Mouse (Mus musculus) heart, embryonic 10.5 days (tissue): ENCODE data around the gene Ip6k1. TPM values are rescaled to one million over a fixed set of nuclear protein-coding genes. Genes with fewer than 3 reads are reported as not detected.
"Not testable (repeated sequence)": the region's sequence is repeated elsewhere in the genome, so short reads cannot be mapped to it uniquely, and the experiment has no call there.

ENCODE experiments used
- DNase-seq: peaks from one replicate; pipeline ENCODE4 v3.0.0-alpha.2; 2017; ENCODE audit warnings: low spot score
- H3K27ac ChIP-seq: fragments of 300-500 bp; sonication (generic); 2 replicates; pipeline ENCODE4 v1.5.1; 2016; ENCODE audit warnings: mild to moderate bottlenecking
- H3K27me3 ChIP-seq: fragments of 300-500 bp; sonication (generic); 2 replicates; pipeline ENCODE4 v1.6.1; 2016; ENCODE audit warnings: mild to moderate bottlenecking; ENCODE audit not compliant: poor library complexity, insufficient read depth, severe bottlenecking
- H3K36me3 ChIP-seq: fragments of 300-500 bp; sonication (generic); 2 replicates; pipeline ENCODE4 v1.6.1; 2016; ENCODE audit warnings: mild to moderate bottlenecking, moderate library complexity
- H3K4me1 ChIP-seq: fragments of 300-500 bp; sonication (generic); 2 replicates; pipeline ENCODE4 v1.6.1; 2016; ENCODE audit warnings: mild to moderate bottlenecking
- H3K4me3 ChIP-seq: fragments of 300-500 bp; sonication (generic); 2 replicates; pipeline ENCODE4 v1.5.1; 2016; ENCODE audit warnings: mild to moderate bottlenecking, moderate library complexity
- H3K9me3 ChIP-seq: fragments of 300-500 bp; sonication (generic); 2 replicates; pipeline ENCODE4 v1.6.1; 2016; ENCODE audit warnings: mild to moderate bottlenecking, moderate library complexity
- WGBS: fragments of 180-500 bp; shearing (Covaris S2); methylation state at CpG from one replicate; pipeline ENCODE4 v1.1.7; 2016; 5-methylcytosine and 5-hydroxymethylcytosine counted together
- polyA plus RNA-seq: library from polyadenylated mRNA; unstranded; fragments of >200 nt; fragmentation: Nextera tagmentation; extraction: Ambion mirVana; gene quantifications from 2 replicates; pipeline ENCODE4 v1.2.1, GENCODE M21; 2016

Gene Ip6k1
- polyA plus RNA-seq, 1 experiment from 2014 or later, result 42.3 TPM

DNA sequence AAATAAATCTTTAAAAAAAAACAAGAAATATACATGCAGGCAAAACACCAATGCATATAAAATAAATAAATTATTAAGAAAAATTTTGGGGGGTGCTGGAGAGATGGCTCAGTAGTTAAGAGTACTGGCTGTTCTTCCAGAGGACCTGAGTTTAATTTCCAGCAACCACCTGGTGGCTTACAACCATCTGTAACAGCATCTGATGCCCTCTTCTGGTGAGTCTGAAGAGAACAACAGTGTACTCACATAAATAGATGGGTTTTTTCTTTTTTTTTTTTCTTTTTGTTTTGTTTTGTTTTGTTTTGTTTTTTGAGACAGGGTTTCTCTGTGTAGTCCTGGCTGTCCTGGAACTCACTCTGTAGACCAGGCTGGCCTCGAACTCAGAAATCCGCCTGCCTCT is 11.3 kb downstream of the Ip6k1 start:
- H3K4me3 ChIP-seq, result not testable (repeated sequence)

DNA sequence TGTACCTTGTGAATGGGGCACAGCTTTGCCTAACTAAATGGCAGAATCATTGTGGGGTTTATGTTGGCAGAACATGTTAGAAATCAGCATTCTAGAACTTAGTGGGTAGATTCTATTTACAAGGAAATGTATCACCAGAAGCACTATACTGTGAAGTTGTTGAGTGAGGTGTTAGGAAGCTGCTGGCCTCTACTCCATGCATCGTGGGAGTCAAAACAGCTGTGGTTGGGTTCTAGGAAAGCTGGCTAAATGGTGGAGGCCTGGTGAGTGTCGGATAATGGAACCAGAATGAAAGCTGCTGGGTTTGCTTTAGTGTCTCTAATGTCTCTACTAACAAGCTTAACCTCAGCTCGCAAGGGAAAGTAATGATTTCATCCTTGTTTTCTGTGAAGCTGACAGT is 14.8 kb downstream of the Ip6k1 start:
- DNase-seq, result no peak
- Histone ChIP-seq H3K27ac (no peak overlapping the region), H3K36me3 (peaks cover 27% of the 10 kb centered on the region), H3K9me3 (no peaks in the 10 kb centered on the region), H3K4me3 (no peak overlapping the region), H3K27me3 (no peaks in the 10 kb centered on the region), H3K4me1 (peaks cover 7% of the 10 kb centered on the region; the same call in 1 of the 2 replicates)
- 85% methylated on average over 3 of the region's 3 CpGs for WGBS

More for the DNA sequence above, 11.3 kb downstream of the Ip6k1 start:
- peaks cover 29% of the 10 kb centered on the region for H3K36me3 ChIP-seq
- not testable (repeated sequence) for H3K27ac ChIP-seq, DNase-seq, H3K27me3 ChIP-seq, H3K4me1 ChIP-seq, H3K9me3 ChIP-seq
- WGBS, result 95% methylated on average over 2 of the region's 2 CpGs

GRCm38 (mm10) chr9:108020741-108021140 is 18.4 kb downstream of the Ip6k1 start:
- peaks cover 7% of the 10 kb centered on the region; the same call in 1 of the 2 replicates for H3K4me1 ChIP-seq
- no peak overlapping the region for H3K4me3 ChIP-seq
- peak overlapping the region; percentile 59; the same call in 1 of the 2 replicates for H3K27ac ChIP-seq
- no peak for DNase-seq
- peaks cover 27% of the 10 kb centered on the region for H3K36me3 ChIP-seq
- WGBS, result 87% methylated on average over 1 of the region's 1 CpGs
- H3K9me3 ChIP-seq, result no peaks in the 10 kb centered on the region
- H3K27me3 ChIP-seq, result no peaks in the 10 kb centered on the region

DNA sequence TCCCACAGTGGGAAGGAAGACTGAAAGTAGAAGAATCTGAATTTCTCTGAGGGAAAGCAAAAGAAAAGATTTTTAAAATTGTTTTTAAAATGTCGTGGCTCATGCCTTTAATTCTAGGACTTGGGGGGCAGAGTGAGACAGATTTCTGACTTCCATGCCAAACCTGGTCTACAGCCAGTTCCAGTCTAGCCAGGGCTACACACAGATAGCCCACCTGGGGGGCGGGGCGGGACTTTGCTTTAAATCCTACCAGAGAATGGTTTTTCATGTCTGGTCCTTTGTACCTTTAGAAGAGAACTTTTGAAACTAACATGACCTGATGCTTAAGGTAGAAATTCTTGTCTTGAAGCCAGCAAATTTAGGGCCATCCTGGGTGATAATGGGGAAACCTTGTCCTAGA is 20.9 kb downstream of the Ip6k1 start:
- no peak for DNase-seq
- 90% methylated on average over 3 of the region's 3 CpGs for WGBS
- H3K9me3 ChIP-seq, result 0 out of 2 replicates have a peak, but pooled peaks cover 2% of the 10 kb centered on the region
- no peaks in the 10 kb centered on the region for H3K27me3 ChIP-seq
- H3K4me1 ChIP-seq, result peaks cover 7% of the 10 kb centered on the region; the same call in 1 of the 2 replicates
- peaks cover 44% of the 10 kb centered on the region for H3K36me3 ChIP-seq
- no peak overlapping the region for H3K4me3 ChIP-seq
- no peak overlapping the region for H3K27ac ChIP-seq

GRCm38 (mm10) chr9:108026584-108026983 is 24.3 kb downstream of the Ip6k1 start:
- Histone ChIP-seq H3K27me3 (no peaks in the 10 kb centered on the region), H3K27ac (no peak overlapping the region), H3K4me1 (no peaks in the 10 kb centered on the region), H3K9me3 (0 out of 2 replicates have a peak, but pooled peaks cover 2% of the 10 kb centered on the region), H3K36me3 (peaks cover 55% of the 10 kb centered on the region), H3K4me3 (no peak overlapping the region)
- no peak for DNase-seq
- WGBS, result 90% methylated on average over 3 of the region's 3 CpGs

DNA sequence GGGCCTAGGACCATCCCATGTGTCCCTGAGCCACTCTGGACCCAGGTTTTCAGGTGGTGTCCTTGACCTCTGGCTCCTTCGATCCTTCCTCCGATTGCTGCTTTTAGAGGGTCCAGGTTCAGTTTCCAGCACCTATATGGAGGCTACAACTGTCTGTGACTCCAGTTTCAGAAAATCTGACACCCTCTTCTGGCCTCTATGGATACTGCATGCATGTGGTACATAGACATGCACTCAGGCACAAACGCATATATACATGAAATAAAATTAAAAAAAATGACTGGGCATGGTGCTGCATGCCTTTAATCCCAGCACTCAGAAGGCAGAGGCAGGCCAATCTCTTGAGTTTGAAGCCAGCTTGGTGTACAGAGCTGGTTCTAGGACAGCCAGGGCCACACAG is 25.6 kb downstream of the Ip6k1 start:
- Histone ChIP-seq H3K27ac (no peak overlapping the region), H3K4me1 (no peaks in the 10 kb centered on the region), H3K36me3 (peaks cover 68% of the 10 kb centered on the region), H3K9me3 (0 out of 2 replicates have a peak, but pooled peaks cover 2% of the 10 kb centered on the region), H3K27me3 (no peaks in the 10 kb centered on the region), H3K4me3 (no peak overlapping the region)
- 96% methylated on average over 3 of the region's 3 CpGs for WGBS
- no peak for DNase-seq

GRCm38 (mm10) chr9:108032126-108032525 is 29.8 kb downstream of the Ip6k1 start:
- H3K27ac ChIP-seq, result no peak overlapping the region
- WGBS, result 88% methylated on average over 5 of the region's 5 CpGs
- H3K36me3 ChIP-seq, result peaks cover 69% of the 10 kb centered on the region
- no peaks in the 10 kb centered on the region for H3K4me1 ChIP-seq
- no peak overlapping the region for H3K4me3 ChIP-seq
- 0 out of 2 replicates have a peak, but pooled peaks cover 2% of the 10 kb centered on the region for H3K9me3 ChIP-seq
- no peak for DNase-seq
- H3K27me3 ChIP-seq, result no peaks in the 10 kb centered on the region

GRCm38 (mm10) chr9:108035331-108036156 is 33.2 kb downstream of the Ip6k1 start:
- DNase-seq, result no peak
- no peak overlapping the region for H3K4me3 ChIP-seq

DNA sequence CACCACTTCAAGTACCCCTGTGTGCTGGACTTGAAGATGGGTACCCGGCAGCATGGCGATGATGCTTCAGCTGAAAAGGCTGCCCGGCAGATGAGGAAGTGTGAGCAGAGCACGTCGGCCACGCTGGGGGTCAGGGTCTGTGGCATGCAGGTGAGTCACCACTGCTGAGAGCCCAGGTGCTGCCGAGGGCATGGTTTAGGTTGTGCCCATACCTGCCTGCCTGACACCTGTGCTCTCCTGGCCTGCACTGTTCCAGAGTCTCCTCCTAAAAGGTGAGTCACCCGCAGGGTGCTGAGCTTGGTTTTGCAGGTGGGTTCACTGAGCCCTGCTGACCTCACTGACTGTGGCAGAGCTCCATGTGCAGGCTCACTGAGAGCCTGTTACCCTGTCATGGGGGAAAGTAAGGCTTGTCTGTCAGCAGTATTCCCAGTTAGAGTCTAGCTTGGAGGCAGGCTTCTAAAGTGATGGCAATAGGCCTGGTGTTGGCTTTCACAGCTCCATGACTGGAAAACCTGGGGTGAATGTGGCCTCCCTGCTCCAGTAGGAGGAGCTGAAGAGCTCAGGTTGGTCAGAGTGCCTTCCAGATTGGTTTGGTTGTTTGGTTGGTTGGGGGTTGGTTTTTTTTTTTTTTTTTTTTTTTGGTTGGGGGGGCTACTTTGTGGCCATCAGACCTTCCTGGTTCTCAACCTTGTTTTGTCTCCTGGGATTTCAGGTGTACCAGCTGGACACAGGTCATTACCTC is 42.6 kb downstream of the Ip6k1 start:
- WGBS, result 95% methylated on average over 8 of the region's 8 CpGs
- H3K9me3 ChIP-seq, result no peaks in the 10 kb centered on the region
- H3K27ac ChIP-seq, result no peak overlapping the region
- no peaks in the 10 kb centered on the region for H3K27me3 ChIP-seq
- no peak for DNase-seq
- peaks cover 29% of the 10 kb centered on the region for H3K4me1 ChIP-seq
- H3K36me3 ChIP-seq, result peaks cover 68% of the 10 kb centered on the region
- no peak overlapping the region for H3K4me3 ChIP-seq

More at GRCm38 (mm10) chr9:108035331-108036156, 33.2 kb downstream of the Ip6k1 start:
- peaks cover 75% of the 10 kb centered on the region for H3K36me3 ChIP-seq
- H3K27ac ChIP-seq, result no peak overlapping the region
- WGBS, result 96% methylated on average over 2 of the region's 2 CpGs
- H3K27me3 ChIP-seq, result no peaks in the 10 kb centered on the region
- H3K9me3 ChIP-seq, result no peaks in the 10 kb centered on the region
- no peaks in the 10 kb centered on the region for H3K4me1 ChIP-seq

- H3K4me3 ChIP-seq, result no peak overlapping the region
- peaks cover 67% of the 10 kb centered on the region for H3K36me3 ChIP-seq
- 95% methylated on average over 4 of the region's 4 CpGs for WGBS
- H3K27ac ChIP-seq, result no peak overlapping the region
- H3K27me3 ChIP-seq, result no peaks in the 10 kb centered on the region
- peaks cover 30% of the 10 kb centered on the region for H3K4me1 ChIP-seq
- H3K9me3 ChIP-seq, result no peaks in the 10 kb centered on the region
- DNase-seq, result no peak
Observed at GRCm38 (mm10) chr9:108046582-108046981, 44.3 kb downstream of the Ip6k1 start.

DNA sequence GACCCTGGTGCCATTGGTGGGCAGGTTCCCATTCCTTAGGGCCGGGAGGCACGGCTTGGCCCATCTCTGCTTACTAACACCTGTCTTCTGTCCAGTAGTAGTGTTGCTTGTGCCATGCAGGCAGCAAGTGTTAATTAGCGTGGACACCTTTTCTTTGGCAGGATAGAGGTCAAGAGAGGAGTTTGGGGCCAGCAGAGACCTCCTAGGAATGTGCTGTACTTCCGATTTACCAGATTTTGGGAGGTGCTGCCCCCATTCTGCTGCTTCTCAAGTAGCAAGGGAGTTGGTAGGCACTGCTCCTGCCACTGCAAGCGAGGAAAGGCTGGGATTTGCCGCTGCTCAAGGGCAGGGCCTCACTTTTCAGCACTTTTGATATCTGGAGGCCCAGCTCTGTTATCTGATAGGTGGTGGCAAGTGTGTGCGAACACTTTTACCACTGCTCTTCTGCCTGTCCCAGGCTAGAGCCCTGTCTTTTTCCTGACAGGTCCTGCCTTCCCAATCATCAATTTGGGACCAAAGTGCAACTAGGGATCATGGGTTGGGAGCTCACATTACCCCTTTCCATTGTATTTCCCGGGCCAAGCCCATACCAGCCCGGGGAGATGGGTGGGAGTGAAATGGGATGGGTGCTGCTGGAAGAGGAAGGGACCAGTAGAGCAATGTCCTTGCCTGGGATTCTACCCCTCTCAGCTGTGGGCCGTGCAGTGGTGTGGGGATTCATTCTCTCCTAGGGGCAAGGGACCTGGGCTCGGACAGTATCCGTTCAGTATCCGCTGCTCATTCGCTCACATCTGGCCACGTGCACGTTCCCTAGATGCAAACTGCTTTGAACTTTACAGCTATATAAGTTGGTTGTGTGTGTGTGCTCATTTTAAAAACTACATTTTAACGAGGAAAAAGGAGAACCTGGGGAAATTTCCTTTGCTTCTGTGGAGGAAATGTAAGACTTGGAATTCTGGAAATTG is 45.6 kb downstream of the Ip6k1 start:
- 36% methylated on average over 17 of the region's 17 CpGs for WGBS
- peak overlapping the region; percentile 84 for H3K27ac ChIP-seq
- DNase-seq, result no peak
- H3K27me3 ChIP-seq, result no peaks in the 10 kb centered on the region
- peak overlapping the region; percentile 69 for H3K4me3 ChIP-seq
- H3K4me1 ChIP-seq, result peaks cover 37% of the 10 kb centered on the region
- no peaks in the 10 kb centered on the region for H3K9me3 ChIP-seq
- H3K36me3 ChIP-seq, result peaks cover 61% of the 10 kb centered on the region

- H3K4me3 ChIP-seq, result peak overlapping the region; percentile 69
- no peak for DNase-seq
- H3K27ac ChIP-seq, result peak overlapping the region; percentile 84
- peaks cover 44% of the 10 kb centered on the region for H3K4me1 ChIP-seq
- no peaks in the 10 kb centered on the region for H3K9me3 ChIP-seq
- H3K36me3 ChIP-seq, result peaks cover 55% of the 10 kb centered on the region
- under 1% methylated on average over 19 of the region's 19 CpGs for WGBS
- no peaks in the 10 kb centered on the region for H3K27me3 ChIP-seq
Observed at GRCm38 (mm10) chr9:108048566-108048955, 46.3 kb downstream of the Ip6k1 start.
